Mouse (Mus musculus) forebrain, embryonic 14.5 days (tissue): ENCODE results near the gene Pde4d. TPM values are rescaled to one million over a fixed set of nuclear protein-coding genes. Genes with fewer than 3 reads are reported as not detected.
A peak's percentile ranks its signal among the peaks of the same experiment; 100 is the strongest.

ENCODE experiments used
- ATAC-seq: fragments of 200-750 bp; cut with Nextera tagmentation; 2 replicates; pipeline ENCODE4 v1.8.0; 2017; ENCODE audit warnings: mild to moderate bottlenecking, moderate library complexity
- DNase-seq: peaks from one replicate; pipeline ENCODE4 v3.0.0-alpha.2; 2015; ENCODE audit warnings: low spot score
- H3K27ac ChIP-seq: fragments of 300-500 bp; sonication (generic); 2 replicates; pipeline ENCODE4 v1.5.1; 2014; ENCODE audit warnings: low read depth, mild to moderate bottlenecking, control low read depth, low read length, moderate library complexity
- H3K27me3 ChIP-seq: fragments of 300-500 bp; sonication (generic); replicated peaks from 2 replicates; pipeline ENCODE4 v1.6.1; 2014; ENCODE audit warnings: low read length, control low read depth, mixed read lengths; ENCODE audit not compliant: control insufficient read depth, insufficient read depth
- H3K36me3 ChIP-seq: fragments of 300-500 bp; sonication (generic); 2 replicates; pipeline ENCODE4 v1.6.1; 2014; ENCODE audit warnings: low read length, control low read depth; ENCODE audit not compliant: control insufficient read depth, insufficient read depth
- H3K4me1 ChIP-seq: fragments of 300-500 bp; sonication (generic); 2 replicates; pipeline ENCODE4 v1.6.1; 2014; ENCODE audit warnings: antibody characterized with exemption, low read length, control low read depth; ENCODE audit not compliant: control insufficient read depth, insufficient read depth
- H3K4me2 ChIP-seq: fragments of 300-500 bp; sonication (generic); 2 replicates; pipeline ENCODE4 v1.6.1; 2014; ENCODE audit warnings: mild to moderate bottlenecking, control low read depth, low read length
- H3K4me3 ChIP-seq: fragments of 300-500 bp; sonication (generic); 2 replicates; pipeline ENCODE4 v1.5.1; 2014; ENCODE audit warnings: low read depth, low read length, control low read depth
- H3K9ac ChIP-seq: fragments of 300-500 bp; sonication (generic); 2 replicates; pipeline ENCODE4 v1.6.1; 2014; ENCODE audit warnings: mild to moderate bottlenecking, low read length, control low read depth, moderate library complexity
- H3K9me3 ChIP-seq: fragments of 300-500 bp; sonication (generic); replicated peaks from 2 replicates; pipeline ENCODE4 v1.6.1; 2016; ENCODE audit warnings: low read length, control low read depth, mixed read lengths; ENCODE audit not compliant: control insufficient read depth
- WGBS: fragments of 180-500 bp; shearing (Covaris S2); extraction: QIAGEN DNeasy Blood & Tissue Kit; methylation state at CpG from one replicate; pipeline ENCODE4 v1.1.7; 2014; 5-methylcytosine and 5-hydroxymethylcytosine counted together
- polyA plus RNA-seq: library from polyadenylated mRNA; unstranded; fragments of >200 nt; fragmentation: Nextera tagmentation; extraction: Ambion mirVana; gene quantifications from 2 replicates; pipeline ENCODE4 v1.2.1, GENCODE M21; 2014

Pde4d gene
- polyA plus RNA-seq, 1 experiment from 2014 or later, result 13.7 TPM

DNA sequence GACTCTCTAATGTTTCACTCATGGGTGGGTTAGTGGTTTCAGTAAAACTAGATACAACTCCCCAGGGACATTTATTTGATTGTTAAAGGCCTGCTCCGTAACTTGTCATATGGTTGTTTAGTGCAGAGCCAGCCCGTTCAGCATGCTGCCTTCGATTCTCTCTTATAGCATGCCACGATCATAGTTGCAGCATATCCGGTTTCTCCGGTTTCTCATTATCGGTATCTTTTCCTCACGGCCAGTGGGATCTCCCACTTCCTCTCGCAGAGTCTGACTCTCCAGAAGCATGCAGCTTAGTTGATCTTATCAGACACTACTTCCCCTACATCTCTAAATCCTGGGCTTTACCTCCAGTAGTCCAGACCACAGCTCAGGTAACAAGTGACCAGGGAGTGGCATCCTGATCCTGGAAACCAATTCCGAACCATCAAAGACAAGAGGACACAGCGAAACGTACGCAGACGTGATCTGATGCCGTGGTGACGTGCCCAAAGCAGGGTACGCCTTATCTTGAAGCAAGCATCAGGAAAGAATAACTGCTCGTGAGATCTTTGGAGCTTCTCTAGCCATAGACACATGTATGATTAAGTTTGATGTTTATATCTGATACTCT is 782.2 kb downstream of the Pde4d start:
- DNase-seq (no peak), ATAC-seq (no peak)
- Histone ChIP-seq H3K36me3 (no peaks in the 10 kb centered on the region), H3K27ac (no peak overlapping the region), H3K9me3 (no peaks in the 10 kb centered on the region), H3K4me2 (no peak overlapping the region), H3K27me3 (no peaks in the 10 kb centered on the region), H3K9ac (no peak overlapping the region), H3K4me1 (0 out of 2 replicates have a peak, but pooled peaks cover 2% of the 10 kb centered on the region), H3K4me3 (no peak overlapping the region)
- WGBS, result 90% methylated on average over 18 of the region's 18 CpGs

DNA sequence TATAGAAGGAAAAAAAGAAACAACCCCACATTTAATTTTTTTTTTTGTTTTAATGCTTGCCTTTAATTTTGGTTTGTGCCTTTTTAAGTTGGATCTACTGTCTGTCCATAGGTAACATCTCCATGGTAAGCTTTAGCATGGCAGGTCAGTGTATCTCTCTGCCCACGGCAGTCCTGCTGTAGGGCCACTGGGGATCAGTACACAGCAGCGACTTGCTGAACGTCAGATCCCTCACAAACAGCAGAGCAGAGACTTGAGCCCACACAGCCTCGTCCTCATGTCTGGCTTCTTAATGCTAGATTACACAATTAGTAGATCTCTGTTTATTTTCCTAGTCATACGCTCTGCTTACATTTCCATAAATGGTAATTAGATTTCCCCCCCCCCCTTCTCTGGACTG is 782.8 kb downstream of the Pde4d start:
- Histone ChIP-seq H3K4me1 (0 out of 2 replicates have a peak, but pooled peaks cover 2% of the 10 kb centered on the region), H3K36me3 (no peaks in the 10 kb centered on the region), H3K9ac (no peak overlapping the region), H3K27me3 (no peaks in the 10 kb centered on the region), H3K4me2 (no peak overlapping the region), H3K27ac (no peak overlapping the region), H3K4me3 (no peak overlapping the region), H3K9me3 (no peaks in the 10 kb centered on the region)
- WGBS, result 77% methylated on average over 5 of the region's 5 CpGs
- ATAC-seq (no peak), DNase-seq (no peak)

DNA sequence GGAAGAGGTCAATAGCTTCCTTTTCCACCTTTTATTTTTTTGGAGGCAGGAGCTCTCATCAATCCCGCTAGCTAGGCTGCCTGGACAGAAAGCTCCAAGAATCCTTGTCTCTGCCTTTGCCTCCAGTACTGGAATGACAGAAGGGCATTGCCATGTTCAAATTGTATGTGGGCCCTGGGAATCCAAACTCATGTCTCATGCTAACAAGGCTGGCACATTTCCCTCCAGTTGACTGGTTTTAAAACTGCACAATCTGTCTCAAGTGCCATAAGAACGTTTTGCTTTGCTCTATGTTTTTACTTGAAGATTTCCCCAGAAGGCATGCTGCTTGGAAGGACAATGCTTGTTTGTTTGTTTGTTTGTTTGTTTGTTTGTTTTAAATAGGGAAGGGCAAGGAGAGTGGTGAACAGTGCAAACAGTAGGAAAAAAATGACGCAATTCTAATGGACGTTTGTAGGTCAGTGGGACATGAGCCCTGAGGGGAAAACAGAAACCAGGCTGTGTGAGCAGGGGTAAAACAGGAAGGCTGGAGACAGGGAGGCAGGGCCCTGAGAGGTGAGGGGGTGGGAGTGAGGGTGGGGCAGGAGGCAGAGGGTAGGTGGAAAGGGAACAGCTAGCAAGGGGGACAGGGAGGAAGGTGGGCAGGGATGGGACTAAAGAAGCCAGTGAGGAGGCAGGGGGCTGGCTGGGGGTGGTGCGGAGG is 784.3 kb downstream of the Pde4d start:
- Histone ChIP-seq H3K9me3 (no peaks in the 10 kb centered on the region), H3K4me1 (0 out of 2 replicates have a peak, but pooled peaks cover 2% of the 10 kb centered on the region), H3K36me3 (no peaks in the 10 kb centered on the region), H3K27me3 (no peaks in the 10 kb centered on the region), H3K9ac (no peak overlapping the region), H3K4me2 (no peak overlapping the region), H3K27ac (peak overlapping the region; percentile 35; the same call in 1 of the 2 replicates), H3K4me3 (no peak overlapping the region)
- DNase-seq (peak; percentile 68), ATAC-seq (no peak; the same call in 1 of the 2 replicates)
- WGBS, result 51% methylated on average over 5 of the region's 5 CpGs

GRCm38 (mm10) chr13:109236047-109236446 is 786.3 kb downstream of the Pde4d start:
- no peak for DNase-seq
- Histone ChIP-seq H3K4me3 (no peak overlapping the region), H3K36me3 (no peaks in the 10 kb centered on the region), H3K9me3 (no peaks in the 10 kb centered on the region), H3K4me2 (no peak overlapping the region), H3K27ac (no peak overlapping the region), H3K27me3 (no peaks in the 10 kb centered on the region), H3K9ac (no peak overlapping the region), H3K4me1 (no peaks in the 10 kb centered on the region)
- WGBS, result 72% methylated on average over 4 of the region's 4 CpGs
- no peak for ATAC-seq

DNA sequence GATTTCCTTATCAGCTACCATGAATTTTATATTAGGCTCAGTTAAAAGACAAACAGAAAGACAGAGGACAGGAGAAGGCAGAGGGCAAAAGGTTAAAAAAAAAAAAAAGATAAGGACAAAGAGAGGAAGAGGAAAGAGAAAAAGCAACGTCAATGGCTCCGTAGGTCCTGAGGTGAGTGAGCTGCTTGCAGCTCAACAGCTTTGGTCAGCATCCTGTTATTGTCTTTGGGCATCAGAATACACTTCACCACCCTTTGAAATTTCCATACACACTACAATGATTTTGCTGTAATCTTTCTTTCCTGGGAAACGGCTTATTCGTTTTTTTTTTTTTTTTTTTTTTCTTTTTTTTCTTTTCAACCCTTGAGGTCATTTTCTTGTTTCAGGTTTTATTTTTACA is 788.9 kb downstream of the Pde4d start:
- Histone ChIP-seq H3K9me3 (no peaks in the 10 kb centered on the region), H3K4me2 (no peak overlapping the region), H3K27ac (no peak overlapping the region)

DNA sequence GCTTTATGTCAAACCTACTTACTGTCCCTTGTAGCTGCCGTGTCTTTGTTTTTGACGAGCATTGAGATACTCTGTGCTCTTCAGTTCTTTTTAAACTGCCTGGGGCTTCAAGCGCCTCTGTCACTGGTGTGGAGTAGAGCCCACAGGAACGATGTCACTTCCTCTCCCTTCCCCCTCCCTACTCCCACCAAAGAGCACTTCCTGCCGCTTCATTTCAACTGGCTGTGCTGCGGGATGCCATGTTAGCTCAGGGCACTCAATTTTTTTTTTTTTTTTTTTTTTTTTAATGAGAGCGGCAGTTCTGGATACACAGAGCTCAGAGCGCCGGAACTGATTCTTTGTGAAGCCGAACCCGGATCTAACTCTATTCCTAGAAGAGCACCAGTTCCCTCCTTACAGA is 789.5 kb downstream of the Pde4d start:
- WGBS, result 58% methylated on average over 11 of the region's 11 CpGs
- H3K9me3 ChIP-seq, result no peaks in the 10 kb centered on the region
- H3K9ac ChIP-seq, result no peak overlapping the region
- no peak overlapping the region for H3K4me3 ChIP-seq
- H3K36me3 ChIP-seq, result no peaks in the 10 kb centered on the region
- no peak for DNase-seq
- no peak overlapping the region for H3K4me2 ChIP-seq
- H3K27ac ChIP-seq, result no peak overlapping the region
- H3K4me1 ChIP-seq, result peaks cover 8% of the 10 kb centered on the region
- H3K27me3 ChIP-seq, result no peaks in the 10 kb centered on the region
- peak; percentile 5; the same call in 1 of the 2 replicates for ATAC-seq

More for the DNA sequence above, 788.9 kb downstream of the Pde4d start:
- DNase-seq, result no peak
- no peak for ATAC-seq
- H3K4me3 ChIP-seq, result no peak overlapping the region
- H3K36me3 ChIP-seq, result no peaks in the 10 kb centered on the region
- no peak overlapping the region for H3K9ac ChIP-seq
- peaks cover 8% of the 10 kb centered on the region for H3K4me1 ChIP-seq
- no peaks in the 10 kb centered on the region for H3K27me3 ChIP-seq
- WGBS, result 77% methylated on average over 4 of the region's 4 CpGs

DNA sequence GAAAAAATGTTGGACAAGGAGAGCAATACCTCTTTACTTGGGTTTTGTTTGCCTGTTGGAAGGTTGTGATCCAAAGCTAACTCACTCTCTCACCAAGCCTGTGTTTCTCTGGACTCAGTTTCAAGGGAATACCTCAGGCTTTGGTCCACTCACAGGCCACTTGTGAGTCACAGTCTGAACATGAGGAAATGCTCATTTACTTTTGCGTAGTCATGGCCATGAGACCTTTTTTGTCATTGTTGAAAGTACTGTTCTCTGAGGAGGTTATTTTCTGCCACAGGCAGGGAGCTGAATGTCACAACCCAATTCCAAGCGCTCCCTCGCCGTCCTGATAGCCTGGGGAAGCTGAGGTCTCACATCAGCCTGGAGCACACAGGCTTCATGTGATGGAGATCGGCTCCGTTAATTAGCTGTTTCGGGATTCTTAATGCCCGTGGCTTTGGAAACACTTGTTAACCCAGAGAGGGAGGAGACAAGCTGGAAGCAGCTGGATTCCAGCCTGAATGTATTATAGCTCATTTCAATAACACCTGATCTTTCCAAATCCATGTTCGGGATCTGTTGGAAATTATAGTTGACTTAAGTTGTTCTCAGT is 792.8 kb downstream of the Pde4d start:
- 25% methylated on average over 9 of the region's 9 CpGs for WGBS
- peak overlapping the region; percentile 12; the same call in 1 of the 2 replicates for H3K4me2 ChIP-seq
- H3K9me3 ChIP-seq, result no peaks in the 10 kb centered on the region
- ATAC-seq, result peak; percentile 36; the same call in 1 of the 2 replicates
- no peaks in the 10 kb centered on the region for H3K27me3 ChIP-seq
- peak; percentile 48 for DNase-seq
- H3K27ac ChIP-seq, result no peak overlapping the region
- H3K36me3 ChIP-seq, result no peaks in the 10 kb centered on the region
- H3K4me1 ChIP-seq, result peaks cover 8% of the 10 kb centered on the region
- H3K9ac ChIP-seq, result no peak overlapping the region
- no peak overlapping the region for H3K4me3 ChIP-seq

- H3K36me3 ChIP-seq, result no peaks in the 10 kb centered on the region
- no peaks in the 10 kb centered on the region for H3K27me3 ChIP-seq
- WGBS, result 31% methylated on average over 3 of the region's 3 CpGs
- H3K9ac ChIP-seq, result no peak overlapping the region
- H3K27ac ChIP-seq, result no peak overlapping the region
- H3K4me3 ChIP-seq, result no peak overlapping the region
- no peaks in the 10 kb centered on the region for H3K9me3 ChIP-seq
- ATAC-seq (peak; percentile 41; the same call in 1 of the 2 replicates), DNase-seq (peak; percentile 59)
- H3K4me2 ChIP-seq, result peak overlapping the region; percentile 12; the same call in 1 of the 2 replicates
- H3K4me1 ChIP-seq, result peaks cover 8% of the 10 kb centered on the region
Measured at GRCm38 (mm10) chr13:109243160-109243559, 793.4 kb downstream of the Pde4d start.

DNA sequence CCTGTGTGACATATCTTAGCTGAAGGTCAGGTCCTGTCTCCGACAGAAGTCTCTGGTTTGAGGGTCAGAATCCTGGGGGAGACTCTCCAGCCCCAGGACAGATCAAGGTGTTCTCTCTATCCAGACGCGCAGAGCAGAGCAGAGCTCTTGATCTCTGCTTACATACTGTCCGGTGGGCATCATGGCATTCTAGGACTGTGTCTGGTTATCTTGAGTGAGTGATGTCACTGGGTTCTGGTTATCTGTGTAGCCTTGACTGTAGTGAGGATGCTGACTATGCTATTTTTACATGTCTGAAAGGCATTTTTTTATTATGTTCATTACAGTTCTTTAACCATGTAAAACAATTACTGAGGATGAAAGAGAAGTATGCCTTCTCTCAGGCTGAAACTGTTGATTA is 797.3 kb downstream of the Pde4d start:
- Histone ChIP-seq H3K4me1 (peaks cover 8% of the 10 kb centered on the region), H3K4me2 (no peak overlapping the region), H3K27ac (no peak overlapping the region), H3K9me3 (no peaks in the 10 kb centered on the region), H3K36me3 (no peaks in the 10 kb centered on the region), H3K9ac (no peak overlapping the region), H3K4me3 (no peak overlapping the region), H3K27me3 (no peaks in the 10 kb centered on the region)
- 92% methylated on average over 4 of the region's 4 CpGs for WGBS
- DNase-seq, result no peak
- ATAC-seq, result no peak
